Mouse (Mus musculus) intestine, embryonic 14.5 days (tissue): Measurements from ENCODE around the gene Srrm3. TPM values are rescaled to one million over a fixed set of nuclear protein-coding genes. Genes with fewer than 3 reads are reported as not detected.

Experiments used
- ATAC-seq: fragments of 200-750 bp; cut with Nextera tagmentation; replicated peaks from 2 replicates; pipeline ENCODE4 v1.8.0; 2017; ENCODE audit warnings: low read depth, moderate number of reproducible peaks, moderate TSS enrichment, moderate library complexity; ENCODE audit not compliant: low FRiP score, low TSS enrichment
- DNase-seq: peaks from one replicate; pipeline ENCODE4 v3.0.0-alpha.2; 2018; ENCODE audit warnings: low spot score
- H3K27ac ChIP-seq: fragments of 300-500 bp; sonication (generic); 2 replicates; pipeline ENCODE4 v1.5.1; 2014; ENCODE audit warnings: low read depth, mild to moderate bottlenecking, control low read depth
- H3K27me3 ChIP-seq: fragments of 300-500 bp; sonication (generic); replicated peaks from 2 replicates; pipeline ENCODE4 v1.6.1; 2014; ENCODE audit warnings: low read length, control low read depth; ENCODE audit not compliant: control insufficient read depth, insufficient read depth
- H3K36me3 ChIP-seq: fragments of 300-500 bp; sonication (generic); 2 replicates; pipeline ENCODE4 v1.6.1; 2014; ENCODE audit warnings: low read length, control low read depth; ENCODE audit not compliant: control insufficient read depth, insufficient read depth
- H3K4me1 ChIP-seq: fragments of 300-500 bp; sonication (generic); replicated peaks from 2 replicates; pipeline ENCODE4 v1.6.1; 2014; ENCODE audit warnings: low read length, control low read depth, mixed read lengths; ENCODE audit not compliant: control insufficient read depth, insufficient read depth
- H3K4me2 ChIP-seq: fragments of 300-500 bp; sonication (generic); 2 replicates; pipeline ENCODE4 v1.6.1; 2014; ENCODE audit warnings: low read length
- H3K4me3 ChIP-seq: fragments of 300-500 bp; sonication (generic); 2 replicates; pipeline ENCODE4 v1.5.1; 2014; ENCODE audit warnings: low read depth, low read length, control low read depth, mixed read lengths
- H3K9ac ChIP-seq: fragments of 300-500 bp; sonication (generic); 2 replicates; pipeline ENCODE4 v1.6.1; 2014; ENCODE audit warnings: mild to moderate bottlenecking, low read length
- H3K9me3 ChIP-seq: fragments of 300-500 bp; sonication (generic); 2 replicates; pipeline ENCODE4 v1.6.1; 2016; ENCODE audit warnings: low read length, control low read depth; ENCODE audit not compliant: control insufficient read depth
- WGBS: fragments of 180-500 bp; shearing (Covaris S2); extraction: QIAGEN DNeasy Blood & Tissue Kit; methylation state at CpG from one replicate; pipeline ENCODE4 v1.1.7; 2014; 5-methylcytosine and 5-hydroxymethylcytosine counted together
- polyA plus RNA-seq: library from polyadenylated mRNA; unstranded; fragments of >200 nt; fragmentation: Nextera tagmentation; extraction: Ambion mirVana; gene quantifications from 2 replicates; pipeline ENCODE4 v1.2.1, GENCODE M21; 2014

Gene Srrm3
- polyA plus RNA-seq, 1 experiment from 2014 or later, result 2.7 TPM

DNA sequence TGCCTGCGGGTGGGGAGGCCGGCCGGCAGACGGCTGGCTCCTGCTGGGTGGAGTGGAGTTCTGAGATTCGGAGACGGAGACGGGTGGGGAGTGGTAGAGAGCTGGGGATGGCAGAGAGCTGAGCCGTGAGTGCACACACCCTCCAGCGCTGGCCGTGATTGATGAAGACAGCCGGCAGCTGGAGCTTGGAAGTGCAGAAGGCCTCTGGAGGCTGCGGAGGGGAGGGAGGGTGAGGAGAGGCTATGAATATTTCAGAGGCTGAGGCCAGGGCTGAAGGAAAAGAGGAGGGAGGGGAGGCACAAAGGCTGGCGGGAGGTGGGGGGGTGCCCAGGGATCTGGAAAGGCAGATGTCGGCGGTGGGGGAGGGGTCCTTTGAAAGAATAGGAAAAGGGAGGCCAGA lies 44.3 kb downstream of the Srrm3 start:
- Histone ChIP-seq H3K9me3 (no peaks in the 10 kb centered on the region), H3K36me3 (no peaks in the 10 kb centered on the region), H3K4me2 (no peak overlapping the region), H3K9ac (no peak overlapping the region), H3K4me1 (no peaks in the 10 kb centered on the region), H3K4me3 (no peak overlapping the region), H3K27me3 (peaks cover 54% of the 10 kb centered on the region), H3K27ac (no peak overlapping the region)
- DNase-seq (no peak), ATAC-seq (peak; percentile 66)
- 0% methylated on average over 15 of the region's 15 CpGs for WGBS

GRCm38 (mm10) chr5:135851481-135851880 lies 44.8 kb downstream of the Srrm3 start:
- no peaks in the 10 kb centered on the region for H3K4me1 ChIP-seq
- no peak overlapping the region for H3K27ac ChIP-seq
- no peaks in the 10 kb centered on the region for H3K36me3 ChIP-seq
- H3K9ac ChIP-seq, result no peak overlapping the region
- 7% methylated on average over 14 of the region's 14 CpGs for WGBS
- H3K9me3 ChIP-seq, result no peaks in the 10 kb centered on the region
- no peak for ATAC-seq
- no peak for DNase-seq
- peaks cover 58% of the 10 kb centered on the region for H3K27me3 ChIP-seq
- H3K4me2 ChIP-seq, result no peak overlapping the region
- H3K4me3 ChIP-seq, result no peak overlapping the region

GRCm38 (mm10) chr5:135852421-135852820 lies 45.7 kb downstream of the Srrm3 start:
- 3% methylated on average over 10 of the region's 10 CpGs for WGBS
- no peak overlapping the region for H3K9ac ChIP-seq
- H3K9me3 ChIP-seq, result no peaks in the 10 kb centered on the region
- H3K4me3 ChIP-seq, result no peak overlapping the region
- H3K36me3 ChIP-seq, result no peaks in the 10 kb centered on the region
- H3K4me1 ChIP-seq, result no peaks in the 10 kb centered on the region
- no peak for DNase-seq
- no peak for ATAC-seq
- H3K4me2 ChIP-seq, result no peak overlapping the region
- H3K27me3 ChIP-seq, result peaks cover 68% of the 10 kb centered on the region
- H3K27ac ChIP-seq, result no peak overlapping the region

GRCm38 (mm10) chr5:135853731-135854130 lies 47.0 kb downstream of the Srrm3 start:
- ATAC-seq (no peak), DNase-seq (no peak)
- WGBS, result 51% methylated on average over 7 of the region's 7 CpGs
- Histone ChIP-seq H3K9me3 (no peaks in the 10 kb centered on the region), H3K27me3 (peaks cover 81% of the 10 kb centered on the region), H3K27ac (no peak overlapping the region), H3K4me2 (no peak overlapping the region), H3K36me3 (no peaks in the 10 kb centered on the region), H3K4me1 (no peaks in the 10 kb centered on the region), H3K9ac (no peak overlapping the region), H3K4me3 (no peak overlapping the region)

DNA sequence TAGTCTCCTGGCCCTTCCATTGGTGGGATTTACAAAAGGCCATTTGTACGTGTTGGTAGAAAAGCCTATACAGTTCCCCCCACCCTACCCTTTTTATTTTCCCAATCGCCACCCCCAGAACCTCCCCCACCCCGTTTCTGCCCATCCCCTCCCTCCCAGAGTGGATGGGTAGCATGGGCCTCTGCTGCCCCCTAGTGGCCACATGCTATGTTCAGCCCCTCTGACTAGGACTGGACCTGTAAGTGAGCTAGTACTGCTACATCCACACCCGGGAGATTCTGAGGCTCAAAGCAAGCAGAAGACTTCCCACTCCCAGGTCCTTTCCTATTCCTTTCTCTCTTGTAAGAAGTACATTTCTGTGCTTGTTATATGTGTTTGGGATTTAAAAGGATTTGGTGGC lies 48.5 kb downstream of the Srrm3 start:
- Histone ChIP-seq H3K9me3 (no peaks in the 10 kb centered on the region), H3K4me2 (no peak overlapping the region), H3K9ac (no peak overlapping the region), H3K4me1 (no peaks in the 10 kb centered on the region), H3K27ac (no peak overlapping the region), H3K4me3 (no peak overlapping the region), H3K36me3 (no peaks in the 10 kb centered on the region), H3K27me3 (peaks cover 93% of the 10 kb centered on the region)
- peak; percentile 65; the same call in 1 of the 2 replicates for ATAC-seq
- 0% methylated on average over 4 of the region's 4 CpGs for WGBS
- DNase-seq, result peak; percentile 89

GRCm38 (mm10) chr5:135866662-135867061 lies 60.0 kb downstream of the Srrm3 start:
- Histone ChIP-seq H3K4me3 (no peak overlapping the region), H3K4me1 (0 out of 2 replicates have a peak, but pooled peaks cover 8% of the 10 kb centered on the region), H3K36me3 (no peaks in the 10 kb centered on the region), H3K9me3 (no peaks in the 10 kb centered on the region), H3K9ac (no peak overlapping the region), H3K4me2 (no peak overlapping the region), H3K27me3 (peaks cover 67% of the 10 kb centered on the region), H3K27ac (no peak overlapping the region)
- no peak for DNase-seq
- no peak for ATAC-seq
- WGBS, result 39% methylated on average over 8 of the region's 8 CpGs

GRCm38 (mm10) chr5:135867637-135868593 lies 61.2 kb downstream of the Srrm3 start:
- H3K4me2 ChIP-seq, result peak overlapping the region; percentile 88
- 1% methylated on average over 82 of the region's 89 CpGs for WGBS
- ATAC-seq, result 0 out of 2 replicates have a peak, but pooled peaks have one; percentile 37
- no peak overlapping the region for H3K27ac ChIP-seq
- peaks cover 75% of the 10 kb centered on the region for H3K27me3 ChIP-seq
- H3K9ac ChIP-seq, result peak overlapping the region; percentile 40
- H3K4me3 ChIP-seq, result peak overlapping the region; percentile 44
- H3K4me1 ChIP-seq, result 0 out of 2 replicates have a peak, but pooled peaks cover 8% of the 10 kb centered on the region
- DNase-seq, result no peak
- no peaks in the 10 kb centered on the region for H3K36me3 ChIP-seq
- H3K9me3 ChIP-seq, result no peaks in the 10 kb centered on the region

DNA sequence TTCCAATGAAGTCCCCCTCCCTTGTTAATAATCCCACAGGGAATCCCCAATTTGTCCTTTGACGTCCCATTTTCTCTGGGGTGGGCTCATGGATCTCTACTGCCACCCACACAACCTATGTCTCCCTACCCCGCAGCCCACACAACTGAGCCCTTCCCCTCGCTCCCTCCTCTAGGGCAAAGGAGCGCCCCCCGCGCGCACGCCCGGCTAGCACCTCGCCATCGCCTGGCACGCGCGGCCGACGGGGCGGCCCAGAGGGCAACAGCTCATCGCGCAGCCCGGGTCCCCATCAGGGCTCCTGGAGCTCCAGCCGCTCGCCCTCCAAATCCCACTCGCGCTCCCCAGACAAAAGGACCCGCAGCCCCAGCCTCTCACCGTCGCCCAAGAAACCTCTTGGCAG lies 62.0 kb downstream of the Srrm3 start:
- 2% methylated on average over 27 of the region's 27 CpGs for WGBS
- H3K4me1 ChIP-seq, result 0 out of 2 replicates have a peak, but pooled peaks cover 8% of the 10 kb centered on the region
- DNase-seq (no peak), ATAC-seq (0 out of 2 replicates have a peak, but pooled peaks have one; percentile 43)
- H3K27me3 ChIP-seq, result peaks cover 78% of the 10 kb centered on the region
- no peaks in the 10 kb centered on the region for H3K9me3 ChIP-seq
- H3K27ac ChIP-seq, result no peak overlapping the region
- H3K4me2 ChIP-seq, result peak overlapping the region; percentile 88
- H3K9ac ChIP-seq, result no peak overlapping the region
- H3K4me3 ChIP-seq, result peak overlapping the region; percentile 44; the same call in 1 of the 2 replicates
- H3K36me3 ChIP-seq, result no peaks in the 10 kb centered on the region
